Mouse (Mus musculus): ENCODE measurements around the gene Avil.

Gene Avil

DNA sequence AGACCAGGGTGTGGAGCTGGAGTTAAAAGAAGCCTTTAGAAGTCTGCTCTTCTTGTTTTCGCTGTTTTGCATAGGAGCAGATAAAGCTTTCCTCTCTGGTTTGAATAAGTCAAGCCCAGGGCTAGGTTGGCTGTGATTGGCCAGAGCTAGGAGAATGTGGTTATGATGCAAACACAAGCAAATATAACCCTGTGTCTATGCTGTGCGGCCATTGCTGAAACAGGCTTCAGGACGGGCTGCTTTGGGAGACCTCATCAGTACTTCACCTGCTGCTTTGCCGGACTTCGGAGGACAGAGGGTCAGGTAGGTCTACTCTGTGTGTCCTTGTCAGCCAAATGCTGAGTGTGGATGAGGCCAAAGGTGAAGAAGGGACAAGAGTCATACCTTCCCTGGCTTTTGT lies at the start of gene Avil:
Gene Avil, plus strand, starts transcription at position 181 of the 400 bp plus-strand sequence.
- DNase-seq (ENCODE audit: low read depth), result no peak

DNA sequence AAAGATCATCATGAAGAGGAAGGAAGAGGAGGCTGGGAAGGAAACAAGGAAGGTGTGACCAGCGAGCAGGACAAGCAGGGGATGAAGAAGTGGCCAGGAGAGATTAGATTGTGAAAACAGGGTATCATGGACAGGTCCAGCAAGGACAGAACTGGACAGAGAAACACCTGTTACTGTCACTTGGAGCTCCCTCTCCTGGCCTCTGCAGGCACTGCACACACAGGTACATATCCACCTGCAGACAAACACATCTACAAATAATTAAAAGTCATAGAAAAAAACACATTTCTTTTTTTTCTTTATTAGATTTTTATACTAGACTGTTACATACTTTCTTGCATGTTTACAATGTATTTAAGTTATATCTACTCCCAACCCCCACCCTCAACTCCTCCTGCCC lies 48.1 kb upstream of the Avil start:
- DNase-seq (ENCODE audit: low read depth), result no peak

DNA sequence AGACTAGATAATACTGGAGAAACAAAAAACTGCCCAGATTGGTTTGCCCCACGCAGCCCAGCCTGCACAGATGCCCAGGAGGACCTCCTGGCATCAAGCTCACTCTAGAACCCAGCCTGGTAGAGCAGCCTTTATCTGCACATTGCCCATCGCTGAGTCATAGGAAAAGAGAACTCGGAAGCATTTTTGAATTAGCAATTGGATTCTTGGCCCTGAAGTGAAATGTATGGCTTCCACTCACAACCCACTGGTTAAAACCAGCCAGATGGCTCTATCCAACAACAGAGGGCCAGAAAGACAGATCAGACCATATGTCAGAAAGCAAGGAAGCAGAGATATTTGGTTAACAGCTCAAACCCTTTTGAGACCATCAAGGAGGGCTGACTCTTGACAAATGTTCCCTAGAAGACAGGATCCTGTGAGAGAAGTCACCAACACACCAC lies 47.5 kb upstream of the Avil start:
- DNase-seq (ENCODE audit: low read depth), result no peak

DNA sequence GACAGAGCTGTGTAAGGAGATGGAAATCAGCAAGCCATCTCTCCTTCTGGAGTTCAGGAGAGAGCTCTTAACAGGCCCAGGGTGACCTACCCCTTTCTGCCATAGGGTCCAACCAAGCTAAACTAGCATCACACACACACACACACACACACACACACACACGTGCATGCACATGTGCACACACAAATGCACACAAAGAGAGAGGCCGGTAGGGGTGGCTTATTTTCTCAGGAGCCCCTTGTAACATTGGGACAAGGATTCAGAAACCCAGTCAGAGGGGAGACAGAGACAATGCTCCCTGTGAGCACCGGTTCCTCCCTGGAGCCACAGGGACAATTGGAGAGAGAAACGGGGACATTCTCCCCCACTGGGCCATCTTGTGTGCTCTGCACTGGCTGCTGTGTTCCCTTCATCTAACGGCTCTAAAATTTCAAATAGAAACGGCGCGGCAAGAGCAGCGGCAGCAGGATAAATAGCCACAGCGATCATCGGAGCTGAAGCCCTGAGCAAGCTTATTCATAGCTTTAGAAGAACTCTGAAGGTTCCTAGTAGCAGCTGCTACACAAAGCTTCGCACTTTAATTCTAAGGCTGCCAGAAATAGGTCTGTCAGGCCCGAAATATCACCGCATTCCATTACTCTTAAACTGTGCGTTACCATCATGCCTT lies 43.7 kb upstream of the Avil start:
- DNase-seq (ENCODE audit: low read depth), result no peak

DNA sequence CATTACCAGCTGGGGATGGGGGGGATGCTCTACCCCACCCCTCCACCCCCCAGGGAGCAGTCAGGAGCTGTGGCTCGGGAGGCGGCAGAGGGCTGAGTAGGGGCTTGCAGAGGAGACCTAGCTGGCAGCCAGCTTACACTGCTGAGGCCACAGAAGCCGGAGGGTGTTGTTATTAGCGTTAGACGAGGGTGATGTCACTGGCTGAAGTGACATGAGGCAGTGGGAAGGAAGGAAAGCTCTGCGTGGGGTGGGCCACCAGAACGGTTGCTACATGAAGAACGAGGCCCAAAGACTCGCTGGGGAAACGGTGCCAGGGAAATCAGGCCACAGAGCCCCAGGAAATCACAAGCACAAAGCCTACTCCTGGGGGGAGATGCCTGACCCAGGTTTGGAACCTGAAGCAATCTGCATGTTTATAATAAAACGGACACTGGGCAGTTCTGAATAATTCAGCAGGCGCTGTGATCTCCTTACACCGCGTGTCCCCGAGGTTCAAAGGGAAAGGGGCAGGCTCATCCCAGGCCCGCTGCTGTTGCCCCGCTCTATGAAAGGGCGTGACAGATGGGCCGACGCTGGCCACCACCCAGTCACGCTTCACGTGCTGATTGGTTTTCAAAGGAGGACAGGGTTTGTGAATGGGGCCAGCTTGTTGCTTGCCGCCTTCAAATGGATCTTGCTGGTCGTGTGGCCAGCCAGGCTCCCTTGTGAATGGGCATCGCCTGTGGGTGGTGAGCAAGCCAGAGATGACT lies 43.0 kb upstream of the Avil start:
- no peak for DNase-seq (ENCODE audit: low read depth)

DNA sequence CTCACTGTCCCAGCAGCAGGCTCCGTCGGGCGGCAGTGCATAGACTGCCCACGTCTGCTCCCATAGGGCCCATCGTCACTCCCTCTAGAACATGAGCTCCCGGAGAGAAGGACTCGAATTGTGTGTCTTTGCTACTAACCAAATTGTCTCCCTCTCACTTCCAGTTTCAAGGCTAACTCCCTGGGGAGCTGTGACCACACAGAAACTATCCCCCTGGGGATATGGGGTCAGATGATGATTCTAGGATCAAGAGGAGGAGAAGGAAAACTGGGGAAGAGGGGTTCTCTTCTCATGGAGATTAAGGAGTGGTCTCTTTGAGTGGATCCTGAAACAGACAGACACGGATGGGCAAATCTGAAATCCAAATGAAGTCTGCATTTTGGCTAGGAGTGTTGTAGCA lies 40.0 kb upstream of the Avil start:
- DNase-seq (ENCODE audit: low read depth), result no peak

DNA sequence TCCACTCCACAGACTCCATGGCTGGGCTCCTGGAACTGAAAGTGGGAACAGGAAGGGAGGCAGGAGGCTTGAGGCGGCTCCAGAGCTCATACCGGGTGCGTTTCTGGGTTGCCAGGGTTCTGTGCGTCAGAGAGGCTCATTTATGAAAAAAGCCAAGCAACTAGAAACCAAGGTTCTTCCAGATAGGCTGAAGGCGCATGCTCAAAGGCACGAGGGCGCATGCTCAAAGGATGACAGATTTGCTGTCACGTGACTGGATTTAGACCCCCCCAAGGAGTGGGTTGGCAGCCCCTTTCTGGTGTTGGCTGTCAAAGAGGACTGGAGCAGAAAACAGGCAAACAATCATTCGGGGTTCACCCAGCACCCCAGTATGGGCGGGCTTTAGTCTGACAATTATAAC lies 38.8 kb upstream of the Avil start:
- DNase-seq (ENCODE audit: low read depth), result no peak

DNA sequence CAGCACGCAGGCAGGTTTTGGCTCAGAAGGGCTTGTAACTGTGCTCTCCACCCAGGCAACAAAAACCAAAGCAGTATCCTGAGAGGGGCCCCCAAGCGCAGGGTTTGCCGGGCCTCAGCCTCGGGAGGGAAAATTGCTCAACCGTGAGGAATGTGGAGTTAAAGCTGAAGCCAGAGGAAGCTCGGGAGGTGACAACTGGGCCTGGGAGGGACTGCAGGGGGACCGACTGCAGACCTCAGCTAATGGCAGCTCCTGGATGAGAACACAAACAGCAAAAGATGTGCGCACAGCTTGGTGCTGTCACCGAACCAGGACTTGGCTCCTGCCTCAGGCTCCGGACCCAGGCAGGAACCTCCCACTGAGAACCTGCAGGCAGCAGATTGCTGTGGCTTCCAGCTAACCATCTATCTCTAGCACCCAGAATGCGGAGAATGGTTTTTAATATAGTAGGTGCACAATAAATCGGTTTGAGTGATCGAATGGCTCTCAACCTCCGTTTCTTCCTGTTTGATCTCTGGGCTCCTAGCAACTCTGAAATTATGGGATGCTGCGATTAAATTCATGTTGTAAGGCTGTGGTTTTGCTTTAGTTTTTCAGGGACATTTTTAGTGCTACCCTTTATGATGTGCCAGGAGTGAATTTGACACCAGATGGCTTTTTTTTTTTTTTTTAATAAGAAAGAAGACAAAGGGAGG lies 38.1 kb upstream of the Avil start:
- no peak for DNase-seq (ENCODE audit: low read depth)

DNA sequence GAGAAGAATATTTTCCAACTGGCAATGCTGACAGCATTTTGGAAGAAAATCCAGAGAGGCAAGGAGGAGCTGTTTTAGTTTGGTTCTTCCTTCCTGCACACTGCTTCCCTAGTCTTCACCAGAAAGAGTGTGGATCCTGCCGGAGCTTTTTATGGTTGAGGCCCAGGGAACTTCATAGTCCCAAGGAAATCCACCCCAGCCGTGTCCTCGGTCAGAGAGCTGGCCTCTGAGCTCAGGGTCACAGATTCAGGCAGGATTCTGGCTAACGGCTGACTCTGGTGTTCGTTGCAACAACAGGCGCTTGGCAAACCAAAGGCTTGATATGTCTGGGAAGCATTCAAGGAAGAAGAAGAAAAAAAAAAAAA lies 37.6 kb upstream of the Avil start:
- DNase-seq (ENCODE audit: low read depth), result no peak

DNA sequence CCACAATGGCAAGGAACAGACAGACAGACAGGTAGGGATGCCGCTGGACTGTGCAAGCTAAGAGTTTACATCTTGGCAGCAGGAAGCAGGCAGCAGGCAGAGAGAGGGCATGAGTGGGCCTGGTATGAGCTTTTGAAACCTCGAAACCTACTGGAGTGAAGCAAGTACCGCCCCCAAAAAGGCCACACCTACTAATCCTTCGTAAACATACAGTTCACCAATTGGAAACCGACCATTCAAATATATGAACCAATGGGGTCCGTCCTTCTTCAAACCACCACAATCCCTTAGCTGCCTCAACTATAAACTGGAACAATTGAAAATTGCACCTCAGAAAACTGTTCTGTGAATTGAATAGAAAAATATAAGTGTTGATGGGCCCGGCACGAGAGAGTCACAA lies 36.7 kb upstream of the Avil start:
- DNase-seq (ENCODE audit: low read depth), result no peak

DNA sequence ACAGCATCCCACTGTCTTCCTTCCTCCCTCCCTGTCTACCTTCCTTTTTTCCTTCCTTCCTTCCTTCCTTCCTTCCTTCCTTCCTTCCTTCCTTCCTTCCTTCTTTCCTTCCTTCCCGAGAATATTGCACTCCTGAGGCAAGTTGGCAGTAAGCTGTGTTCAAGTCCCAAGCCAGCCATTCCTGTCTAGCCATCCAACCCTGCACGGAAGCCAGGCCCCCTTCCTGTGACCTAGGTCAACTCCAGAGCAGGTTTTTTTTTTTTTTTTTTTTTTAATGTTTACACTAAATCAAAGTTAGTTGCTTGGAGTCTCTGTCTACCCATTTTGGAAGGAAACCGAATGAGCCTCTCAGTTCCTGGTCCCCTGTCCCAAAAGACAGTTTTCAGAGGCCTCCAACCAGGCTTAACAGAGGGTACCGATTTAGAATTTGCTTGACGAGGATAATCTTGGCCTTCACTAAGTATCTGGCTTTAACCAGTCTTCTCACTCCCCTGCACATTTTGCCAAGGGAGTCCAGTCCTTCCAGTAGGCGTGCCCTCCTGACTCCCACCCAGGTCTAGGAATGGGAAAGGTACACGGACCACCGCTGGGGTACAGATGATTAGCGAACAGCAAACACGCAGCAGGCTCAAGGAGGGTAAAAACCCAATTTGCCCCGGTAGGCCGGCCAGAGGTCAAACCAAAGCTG lies 29.0 kb upstream of the Avil start:
- DNase-seq (ENCODE audit: low read depth), result no peak

DNA sequence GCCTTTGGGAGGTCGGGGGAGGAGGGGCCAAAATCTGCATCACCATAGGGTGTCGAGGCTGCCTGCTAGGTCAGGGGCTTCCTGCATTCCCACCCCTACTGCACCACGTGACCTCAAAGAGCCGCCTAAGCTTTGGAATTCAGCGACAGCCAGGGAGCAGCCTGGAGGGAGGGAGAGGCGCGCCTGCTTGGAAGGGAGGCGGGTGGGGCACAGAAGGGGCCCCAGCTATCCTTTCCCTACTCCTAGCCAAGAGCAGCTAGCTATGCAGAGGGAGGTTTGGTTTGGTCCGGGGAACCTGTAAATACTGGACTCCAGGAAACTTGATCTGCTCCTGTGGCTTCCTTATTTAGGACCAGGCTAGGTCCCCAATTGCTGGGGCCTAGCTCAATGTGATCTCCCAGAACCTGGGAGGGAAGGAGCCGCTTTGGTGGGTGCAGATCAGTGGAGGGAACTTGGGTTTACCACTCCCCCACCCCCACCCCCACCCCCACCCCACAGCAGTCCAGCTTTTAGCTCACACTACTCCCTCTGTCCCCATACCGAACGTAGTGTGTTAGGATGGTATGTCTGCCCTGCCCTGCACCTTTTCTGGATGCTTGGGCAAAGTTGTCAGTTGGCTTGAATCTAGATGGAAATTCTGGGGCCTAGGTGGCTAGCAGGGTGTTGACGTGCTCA lies 28.3 kb upstream of the Avil start:
- no peak for DNase-seq (ENCODE audit: low read depth)

DNA sequence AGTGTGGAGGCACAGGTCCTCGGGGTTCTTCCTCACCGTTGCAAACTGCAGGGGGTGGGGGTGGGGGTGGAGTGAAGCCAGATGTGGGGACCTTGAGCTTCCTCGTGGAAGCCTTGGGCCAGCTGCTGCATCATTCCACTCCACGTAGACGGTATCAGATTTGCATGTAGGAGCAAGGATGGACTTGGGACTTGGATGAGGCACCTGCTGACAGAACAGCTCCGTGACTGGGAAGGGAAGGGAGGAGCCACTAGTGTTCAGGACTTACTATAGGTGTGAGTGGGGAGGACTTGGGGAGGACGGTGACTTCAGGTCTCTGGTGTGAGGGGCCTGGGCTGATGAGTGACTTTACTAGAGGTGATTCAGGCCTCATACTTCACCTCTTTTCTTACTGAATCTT lies 27.5 kb upstream of the Avil start:
- DNase-seq (ENCODE audit: low read depth), result no peak

DNA sequence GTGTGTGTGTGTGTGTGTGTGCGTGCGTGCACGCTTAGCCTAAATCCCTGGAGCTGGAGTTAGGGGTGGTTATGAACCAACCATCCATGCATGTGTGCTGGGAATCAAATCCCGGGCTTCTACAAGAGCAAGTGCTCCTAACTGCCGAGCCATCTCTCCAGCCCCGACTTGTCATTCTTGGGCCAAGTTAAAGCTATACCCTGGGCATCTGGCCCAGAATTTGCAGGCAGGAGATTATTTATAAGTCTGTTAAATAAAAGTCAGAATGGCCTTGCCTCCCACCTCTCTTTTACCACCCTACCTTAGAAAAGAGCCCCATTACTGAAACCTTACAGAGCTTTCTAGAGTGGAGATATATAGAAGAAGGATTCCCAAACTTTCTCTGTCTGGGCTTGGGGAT lies 24.8 kb upstream of the Avil start:
- DNase-seq (ENCODE audit: low read depth), result no peak

DNA sequence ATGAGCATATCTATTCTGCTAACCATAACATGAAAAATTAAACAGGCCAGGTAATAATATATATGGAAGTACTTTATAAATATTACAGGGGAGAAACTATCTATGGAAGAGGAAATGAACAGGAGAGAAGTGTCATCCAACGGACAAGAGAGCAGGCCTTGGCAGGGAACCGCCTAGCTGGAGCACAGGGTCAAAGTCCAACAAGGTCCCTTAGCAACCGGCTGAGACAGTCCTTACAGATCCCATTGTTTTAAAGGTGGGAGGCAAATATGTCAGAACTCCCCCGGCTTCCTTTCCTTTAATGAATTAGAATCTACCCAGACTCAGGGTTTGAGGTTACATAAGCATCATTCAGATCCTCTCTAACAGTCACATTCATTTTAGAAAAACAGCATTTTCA lies 23.4 kb upstream of the Avil start:
- DNase-seq (ENCODE audit: low read depth), result no peak

DNA sequence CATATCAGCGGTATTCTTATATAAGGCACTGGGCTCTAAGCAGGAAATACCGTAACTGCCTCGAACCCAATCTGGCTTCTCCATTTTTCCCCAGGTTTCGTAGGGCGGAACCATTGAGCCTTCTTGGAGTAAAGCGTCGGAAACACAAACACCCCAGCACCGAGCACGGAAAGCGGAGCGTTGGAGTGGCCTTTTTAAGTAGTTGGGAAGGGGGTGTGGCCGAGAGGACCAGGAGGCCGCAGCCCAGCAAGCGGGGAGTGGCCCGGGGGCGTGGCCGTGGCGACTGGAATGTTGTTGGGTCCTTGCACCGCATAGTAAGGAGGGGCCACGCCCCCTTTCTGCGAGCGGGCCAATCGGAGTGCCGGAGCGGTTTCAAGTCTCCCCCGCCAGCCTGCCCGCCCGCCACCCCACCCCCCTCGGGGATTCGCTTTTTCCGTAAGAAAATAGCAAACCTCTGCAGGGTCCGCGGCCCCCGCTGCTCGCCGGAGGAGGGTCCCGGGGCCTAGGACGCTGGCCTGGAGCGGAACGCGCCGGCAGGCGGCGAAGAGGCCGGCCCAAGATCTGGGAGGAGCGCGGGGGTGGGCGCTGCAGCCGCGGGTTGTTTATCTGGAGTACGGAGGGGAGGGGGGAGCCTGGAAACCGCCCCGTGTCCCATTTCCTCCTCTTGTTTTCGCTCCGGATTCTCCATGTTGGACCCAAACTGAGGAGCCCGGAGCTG lies 22.1 kb upstream of the Avil start, which contains the start of gene Ctdsp2:
Gene Ctdsp2, plus strand, starts transcription at position 441 of the 718 bp plus-strand sequence.
- DNase-seq (ENCODE audit: low read depth), result peak; percentile 95

DNA sequence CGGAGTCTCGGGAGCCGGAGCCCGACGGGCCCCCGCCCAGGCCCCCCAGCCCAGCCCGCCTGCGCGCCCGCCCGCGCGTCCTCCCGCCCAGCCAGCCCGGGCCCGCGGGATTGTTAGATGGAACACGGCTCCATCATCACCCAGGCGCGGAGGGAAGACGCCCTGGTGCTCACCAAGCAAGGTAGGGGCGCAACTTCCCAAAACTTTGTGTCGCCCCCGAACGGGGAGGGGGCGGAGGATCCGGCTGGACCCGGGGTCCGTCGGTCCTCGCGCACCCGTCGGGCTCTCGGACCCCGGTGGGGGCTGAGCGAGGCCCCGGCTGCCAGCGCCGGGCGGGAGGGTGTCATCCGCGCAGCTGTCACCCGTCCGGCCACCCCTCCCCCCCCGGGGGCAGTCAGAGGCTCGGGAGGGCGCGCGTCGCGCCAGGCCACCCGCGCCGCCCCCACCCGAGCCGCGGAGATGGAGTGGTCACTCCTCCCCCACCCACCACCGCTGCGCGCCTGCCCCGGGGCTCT lies 21.3 kb upstream of the Avil start:
- DNase-seq (ENCODE audit: low read depth), result peak; percentile 48

DNA sequence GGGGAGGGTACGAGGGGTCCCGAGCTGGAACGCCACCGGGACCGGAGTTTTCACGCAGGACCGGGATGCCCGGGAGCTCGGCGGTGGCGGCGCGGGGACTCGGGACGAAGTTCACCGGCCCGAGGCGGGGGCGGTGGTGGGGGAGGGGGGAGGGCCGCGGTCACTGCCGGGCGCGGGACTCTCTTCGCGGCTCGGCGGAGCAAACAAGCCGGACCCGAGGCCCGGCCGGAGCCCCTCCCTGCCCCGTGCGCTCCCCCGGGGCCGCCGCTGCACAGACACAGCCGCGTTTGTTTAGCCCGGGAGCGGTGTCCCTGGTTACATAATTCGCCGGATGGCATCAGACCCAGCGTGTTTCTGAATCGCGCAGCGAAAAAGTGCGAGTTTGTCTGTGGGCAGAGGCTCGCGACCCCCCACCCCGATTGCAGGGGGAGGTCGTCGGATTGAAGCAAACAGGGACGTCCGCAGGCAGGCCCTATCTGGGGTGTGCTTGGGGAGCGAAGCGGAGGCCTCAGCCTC lies 20.8 kb upstream of the Avil start:
- peak; percentile 53 for DNase-seq (ENCODE audit: low read depth)

DNA sequence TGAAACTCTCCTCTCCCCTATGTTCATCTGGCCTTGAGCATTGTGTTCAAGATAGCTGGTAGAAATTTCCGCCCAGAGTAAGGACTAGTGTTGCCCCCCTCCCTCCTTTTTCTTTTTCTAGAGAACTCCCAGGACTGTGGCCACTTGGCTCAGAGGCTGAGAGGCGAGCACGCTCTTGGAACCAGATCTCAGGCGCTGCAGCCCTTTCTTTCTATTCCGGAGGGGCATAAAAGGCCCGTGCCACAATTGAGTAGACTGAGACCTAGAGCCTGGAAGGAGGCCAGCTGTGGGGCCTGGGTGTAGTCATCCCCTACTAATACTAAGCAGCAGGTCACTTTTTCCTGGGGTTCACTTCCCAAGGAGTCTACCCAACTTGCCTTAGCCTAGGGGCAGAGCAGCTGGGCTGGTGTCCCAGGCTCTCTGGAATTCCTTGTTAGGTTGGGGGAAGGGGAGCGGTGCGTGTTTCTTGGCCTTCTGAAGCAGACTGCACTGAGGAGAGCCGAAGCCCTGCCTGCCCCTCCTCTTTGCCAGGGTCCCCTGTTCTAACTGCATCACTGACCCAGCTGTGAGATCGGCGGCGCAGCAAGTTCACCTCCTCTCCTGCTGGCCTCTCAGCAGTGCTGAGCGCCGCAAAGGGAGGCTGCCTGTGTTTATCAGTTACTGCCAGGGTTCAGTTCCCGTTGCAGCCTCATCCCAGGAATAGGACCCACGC lies 20.1 kb upstream of the Avil start:
- peak; percentile 22 for DNase-seq (ENCODE audit: low read depth)

DNA sequence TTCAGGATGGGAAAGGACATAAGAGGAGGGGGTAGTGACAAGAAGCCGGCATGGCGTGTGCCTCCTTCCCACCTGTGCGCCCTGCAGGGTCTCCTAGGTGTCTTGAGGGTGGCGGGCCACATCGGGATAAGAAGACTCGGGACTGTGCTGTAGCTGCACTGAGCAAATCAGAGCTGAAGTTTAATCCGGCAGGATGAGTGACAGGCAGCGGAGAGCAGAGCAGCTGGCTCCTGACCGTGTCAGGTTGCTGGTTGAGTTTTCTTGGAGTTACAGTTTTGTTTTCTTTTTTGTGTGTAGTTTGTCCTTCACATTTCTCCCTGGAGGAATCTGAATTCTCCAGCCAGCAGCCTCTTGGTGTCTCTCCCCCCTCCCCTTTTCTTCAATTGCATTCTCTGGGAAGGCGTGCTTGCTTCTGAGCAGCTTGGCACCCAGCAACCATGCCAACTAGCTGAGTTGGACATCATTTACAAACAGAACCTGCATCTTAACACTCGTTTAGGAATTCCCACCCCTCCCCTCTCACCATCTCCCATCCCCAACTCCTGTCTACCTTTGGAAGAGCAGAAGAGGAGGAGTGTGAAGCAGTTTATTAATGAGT lies 19.5 kb upstream of the Avil start:
- no peak for DNase-seq (ENCODE audit: low read depth)
